Mouse (Mus musculus) heart, postnatal 14 days (tissue): ENCODE data around the gene Zfp652. TPM values are rescaled to one million over a fixed set of nuclear protein-coding genes. Genes with fewer than 3 reads are reported as not detected.

ENCODE experiments used
- DNase-seq, 2 experiments: peaks; one replicate each; pipeline ENCODE4 v3.0.0; 2021 to 2022
- intact Hi-C: fragments of 180-260 bp; cut with DNase I; formaldehyde crosslinking; loops from one replicate; pipeline ENCODE4 v1.15.1; 2025
- total RNA-seq, 2 experiments: library from RNA; stranded (reverse); gene quantifications; 2 replicates each; pipeline ENCODE4 v1.2.3; 2021

The Zfp652 gene
- total RNA-seq, 2 experiments from 2014 or later, result 45.9 to 46.5 TPM

DNA sequence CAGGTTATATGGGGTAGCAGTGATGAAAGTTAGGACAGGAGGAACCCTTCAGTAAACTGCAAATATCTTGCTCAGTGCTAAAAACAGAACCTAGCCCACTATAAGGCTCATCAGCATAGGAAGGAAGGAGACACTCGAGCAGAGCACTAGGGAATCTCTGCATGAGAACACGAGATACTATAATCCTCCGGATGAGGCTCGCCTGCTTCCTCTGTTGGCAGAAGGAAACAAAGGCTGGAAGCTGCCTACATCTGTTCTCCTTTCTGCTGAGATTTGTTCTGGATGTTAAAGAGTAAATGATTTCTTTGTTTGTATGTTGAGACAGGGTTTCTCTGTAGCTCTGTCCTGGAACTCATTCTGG, 7.5 kb upstream of the Zfp652 start:
- DNase-seq, result no peak
- intact Hi-C loops, result no loop called here

- intact Hi-C loops, result no loop called here
- DNase-seq, result no peak
Measured at GRCm38 (mm10) chr11:95709534-95710040, 2.9 kb upstream of the Zfp652 start.

DNA sequence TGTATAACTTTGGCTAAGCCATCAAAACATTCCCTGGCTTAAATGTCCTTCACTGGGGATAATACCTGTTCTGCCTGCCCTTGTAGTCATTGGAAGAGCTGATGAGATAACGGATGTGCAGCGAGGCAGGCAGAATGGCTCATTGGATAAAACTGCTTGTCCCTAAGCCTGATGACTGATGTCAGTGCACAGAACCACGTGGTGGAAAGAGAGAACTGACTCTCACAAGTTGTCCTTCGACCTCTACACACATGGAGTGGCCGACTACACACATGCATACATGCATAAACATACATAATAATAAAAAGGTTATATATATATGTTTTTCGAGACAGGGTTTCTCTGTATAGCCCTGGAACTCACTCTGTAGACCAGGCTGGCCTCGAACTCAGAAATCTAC, 2.0 kb upstream of the Zfp652 start:
- DNase-seq, result no peak
- intact Hi-C loops, result no loop called here

DNA sequence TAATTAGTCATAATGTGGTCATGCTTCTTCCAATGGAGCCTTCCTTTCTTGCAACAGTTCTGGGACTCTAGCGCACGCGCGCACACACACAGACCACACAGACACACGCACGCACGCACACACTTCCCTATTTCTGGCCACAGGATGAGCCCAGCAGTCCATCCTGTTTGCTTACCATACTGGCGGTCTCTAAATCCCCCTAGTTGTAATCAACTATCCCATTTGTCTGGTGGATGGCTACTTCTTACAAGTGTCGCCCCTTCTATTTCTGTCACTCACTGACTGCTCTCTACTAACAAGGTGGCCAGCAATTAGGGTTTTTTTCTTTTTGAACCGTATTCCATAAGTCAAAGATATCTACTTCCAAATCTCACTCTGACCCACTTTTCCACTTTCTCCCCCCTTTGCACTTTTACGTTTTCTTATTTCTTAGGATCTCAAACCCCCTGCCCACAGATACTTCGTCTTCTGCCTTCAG, 349 bp upstream of the Zfp652 start:
- intact Hi-C loops, result loop anchor here (2.0 kb wide), 1 partner anchor 21 kb away; no protein-coding TSS in a partner anchor
- DNase-seq, result peak; percentile 21 to 31

- intact Hi-C loops, result loop anchor here (2.0 kb wide), 1 partner anchor 23 kb away; no protein-coding TSS in a partner anchor
- peak in 1 of 2 experiments; percentile 64 for DNase-seq
Measured at GRCm38 (mm10) chr11:95713225-95713810, 845 bp downstream of the Zfp652 start.

GRCm38 (mm10) chr11:95713811-95714241, 1.4 kb downstream of the Zfp652 start:
- DNase-seq, result peak in 1 of 2 experiments; percentile 14
- intact Hi-C loops, result loop anchor here (2.0 kb wide), 1 partner anchor 23 kb away; no protein-coding TSS in a partner anchor

- intact Hi-C loops, result no loop called here
- DNase-seq, result no peak
Measured at GRCm38 (mm10) chr11:95714411-95714810, 1.9 kb downstream of the Zfp652 start.

DNA sequence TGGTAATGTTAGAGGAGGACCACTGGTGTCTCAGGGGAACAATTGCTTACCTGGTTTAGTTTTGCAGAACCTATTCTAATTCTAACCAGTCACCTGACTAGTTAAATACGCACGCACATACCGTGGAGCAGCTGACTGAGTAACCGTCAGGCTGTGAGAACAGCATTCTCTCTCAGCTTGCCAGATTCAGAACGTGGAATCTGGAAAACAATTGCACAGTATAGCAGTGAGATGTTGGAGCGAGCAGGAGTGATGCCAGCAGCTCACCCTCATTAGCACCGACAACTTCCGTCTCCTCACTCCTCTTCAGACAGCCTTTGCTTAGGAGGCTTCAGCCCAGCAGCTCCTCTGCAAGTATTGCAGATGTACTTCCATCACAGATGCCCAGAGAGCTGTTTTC, 3.7 kb downstream of the Zfp652 start:
- intact Hi-C loops, result no loop called here

DNA sequence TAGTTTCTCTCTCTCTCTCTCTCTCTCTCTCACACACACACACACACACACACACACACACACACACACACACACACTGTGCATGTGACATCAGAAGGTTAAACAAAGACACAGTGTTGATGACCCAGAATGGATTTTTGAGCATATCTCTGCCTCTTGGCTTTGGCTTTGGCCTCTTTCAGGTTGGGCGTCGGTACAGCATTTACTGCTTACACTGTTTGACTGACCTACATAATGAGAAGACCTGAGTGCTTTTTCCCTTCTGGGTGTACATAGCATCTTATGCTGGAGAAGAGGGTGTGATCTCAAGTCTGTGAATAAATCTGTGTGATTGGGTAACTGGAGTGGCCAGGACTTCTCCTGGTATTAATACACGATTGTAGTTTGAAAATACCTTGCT, 6.9 kb downstream of the Zfp652 start:
- peak in 1 of 2 experiments; percentile 17 for DNase-seq

More for the DNA sequence above, 3.7 kb downstream of the Zfp652 start:
- no peak for DNase-seq

GRCm38 (mm10) chr11:95723287-95723686, 10.8 kb downstream of the Zfp652 start, which contains the start of gene B130006D01Rik:
Gene B130006D01Rik, plus strand, starts transcription at chr11:95723587.
- intact Hi-C loops, result no loop called here
- no peak for DNase-seq

More for the DNA sequence above, 6.9 kb downstream of the Zfp652 start:
- intact Hi-C loops, result no loop called here

DNA sequence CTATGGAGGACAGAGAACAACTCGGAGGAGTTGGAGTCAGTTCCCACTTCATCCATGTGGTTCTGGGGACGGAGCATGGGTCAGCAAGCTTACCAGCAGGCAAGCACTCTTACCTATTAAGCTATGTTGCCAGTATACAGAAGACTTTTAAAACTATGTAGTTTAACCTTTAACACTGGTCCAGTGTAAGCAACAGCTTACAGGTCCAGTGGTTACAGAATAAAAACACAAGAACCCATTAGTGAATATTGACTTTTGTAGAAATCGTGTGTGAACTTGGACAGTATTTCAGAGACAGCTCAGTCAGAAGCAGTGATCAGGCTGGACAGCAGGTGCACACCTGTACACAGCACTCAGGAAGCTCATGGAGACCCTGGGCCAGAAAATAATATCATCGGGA, 12.0 kb downstream of the Zfp652 start:
- no peak for DNase-seq
- intact Hi-C loops, result no loop called here

GRCm38 (mm10) chr11:95726156-95726555, 13.7 kb downstream of the Zfp652 start:
- no peak for DNase-seq
- intact Hi-C loops, result no loop called here

- DNase-seq, result no peak
- intact Hi-C loops, result no loop called here
Measured at GRCm38 (mm10) chr11:95727947-95728346, 15.5 kb downstream of the Zfp652 start.

GRCm38 (mm10) chr11:95728916-95729907, 16.7 kb downstream of the Zfp652 start:
- intact Hi-C loops, result no loop called here
- no peak for DNase-seq

DNA sequence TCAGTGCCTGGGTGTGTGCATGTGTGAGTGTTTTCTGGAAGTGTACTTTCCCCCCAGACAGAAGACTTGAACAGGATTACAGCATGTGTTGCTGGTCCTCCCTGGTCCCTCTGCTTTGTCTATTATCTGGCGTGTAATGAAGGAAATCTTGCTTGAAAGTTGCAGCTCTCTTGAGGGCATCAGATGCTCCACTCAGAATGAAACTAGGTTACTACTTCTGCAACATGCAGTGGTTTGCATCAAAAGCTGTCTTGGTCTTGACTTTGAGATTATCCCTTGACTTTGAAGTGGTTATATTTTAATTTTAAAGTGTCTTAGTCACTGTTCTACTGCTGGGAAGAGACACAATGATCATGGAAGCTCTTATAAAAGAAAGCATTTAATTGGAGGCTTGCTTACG, 22.0 kb downstream of the Zfp652 start:
- DNase-seq, result no peak
- intact Hi-C loops, result no loop called here

DNA sequence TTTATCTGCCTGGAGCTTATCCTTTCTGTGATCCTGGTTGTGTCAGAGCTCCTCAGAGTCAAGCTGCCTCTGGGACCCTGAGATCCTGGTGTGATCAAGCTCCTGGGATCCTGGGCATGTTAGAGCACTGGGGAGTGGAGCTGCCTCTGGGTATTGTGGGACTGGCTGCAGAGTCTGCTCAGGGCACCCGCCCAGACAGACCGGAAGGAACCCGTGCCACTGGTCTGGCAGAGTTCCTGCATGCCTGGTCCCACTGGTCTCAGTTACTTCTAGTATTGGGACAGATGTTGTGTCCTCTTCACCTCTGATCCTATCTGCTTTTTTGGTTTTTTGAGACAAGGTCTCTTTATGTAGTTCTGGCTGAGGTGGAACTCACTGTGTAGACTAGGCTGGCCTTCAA, 25.3 kb downstream of the Zfp652 start:
- intact Hi-C loops, result no loop called here
- DNase-seq, result peak; percentile 13 to 23

GRCm38 (mm10) chr11:95744521-95744920, 32.0 kb downstream of the Zfp652 start:
- intact Hi-C loops, result no loop called here
- DNase-seq, result no peak

DNA sequence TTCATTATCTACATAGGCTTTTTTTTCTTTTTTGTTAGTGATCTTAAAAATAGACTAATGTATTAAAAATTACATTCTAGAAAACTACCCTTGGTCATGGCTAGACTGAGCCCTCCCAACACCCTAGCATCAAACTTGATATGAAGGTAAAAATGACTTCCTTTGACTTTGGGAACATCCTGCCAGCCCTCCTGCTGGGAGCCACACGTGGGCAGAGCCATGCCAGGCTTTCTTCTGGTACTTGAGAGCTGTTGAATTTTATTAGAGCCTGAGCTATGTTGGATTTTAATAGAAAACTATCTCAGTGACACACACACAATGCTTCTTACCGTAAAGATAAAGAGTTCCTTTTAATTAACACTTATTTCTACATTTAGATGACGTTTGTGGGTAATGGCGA, 34.3 kb downstream of the Zfp652 start:
- DNase-seq, result no peak
- intact Hi-C loops, result no loop called here

DNA sequence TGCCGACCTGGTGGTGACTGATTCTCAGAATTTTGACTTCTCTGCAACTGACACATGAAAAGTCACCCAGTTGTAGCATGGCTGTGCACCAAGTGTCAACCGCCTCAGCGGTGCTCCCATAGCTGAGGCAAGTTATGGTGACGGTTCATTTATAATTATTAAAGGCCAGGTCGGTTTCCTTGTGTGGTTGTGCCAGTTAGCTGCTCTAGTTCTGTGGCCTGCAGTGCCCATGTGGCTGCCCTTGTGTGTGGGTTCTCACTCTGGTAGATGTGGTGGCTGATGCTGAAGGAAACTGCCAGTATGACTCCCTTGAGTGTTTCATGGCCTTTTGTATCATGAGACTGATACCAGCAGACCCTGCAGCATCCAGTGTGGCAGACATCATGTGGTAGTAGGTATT, 35.9 kb downstream of the Zfp652 start:
- intact Hi-C loops, result no loop called here
- no peak for DNase-seq

DNA sequence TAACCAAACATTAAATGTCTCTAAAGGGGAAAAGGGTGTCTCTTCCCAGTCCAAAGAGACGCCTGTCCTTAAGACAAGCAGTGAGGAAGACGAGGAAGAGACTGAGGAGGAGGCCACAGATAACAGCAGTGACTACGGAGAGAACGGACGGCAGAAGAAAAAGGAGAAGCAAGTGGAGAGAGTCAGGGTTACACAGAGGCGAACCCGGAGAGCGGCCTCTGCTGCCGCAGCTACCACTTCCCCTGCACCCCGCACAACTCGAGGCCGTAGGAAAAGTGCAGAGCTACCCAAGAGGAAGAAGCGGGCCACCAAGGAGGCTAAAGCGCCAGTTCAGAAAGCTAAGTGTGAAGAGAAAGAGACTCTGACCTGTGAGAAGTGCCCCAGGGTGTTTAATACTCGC, 37.1 kb downstream of the Zfp652 start:
- intact Hi-C loops, result loop anchor here (1.0 to 5.0 kb wide), 2 partner anchors 63 to 217 kb away; no protein-coding TSS in a partner anchor
- peak in 1 of 2 experiments; percentile 23 for DNase-seq

DNA sequence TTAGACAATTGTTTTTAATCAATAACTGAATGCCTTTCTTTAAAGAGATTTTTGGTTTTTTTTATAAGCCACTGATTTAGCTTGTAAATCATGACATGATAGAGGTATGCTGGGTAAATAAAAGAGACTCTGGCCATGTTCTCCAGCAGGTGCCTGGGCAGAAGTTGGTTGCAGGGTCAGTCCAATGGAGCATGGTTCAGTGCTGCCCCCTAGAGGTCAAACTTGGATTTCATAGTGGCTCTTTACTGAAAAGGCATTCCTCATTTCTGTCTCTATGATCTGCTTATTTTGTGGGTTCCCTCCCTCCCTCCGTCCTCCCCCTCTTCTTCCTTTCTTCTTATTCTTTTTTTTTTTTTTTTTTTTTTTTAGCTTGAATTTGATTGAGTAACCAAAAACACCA, 38.5 kb downstream of the Zfp652 start:
- DNase-seq, result peak; percentile 79 to 91
- intact Hi-C loops, result loop anchor here (1.0 to 5.0 kb wide), 2 partner anchors 65 to 219 kb away; no protein-coding TSS in a partner anchor
